Mouse (Mus musculus): Measurements from ENCODE around the gene Msl1.

DNA sequence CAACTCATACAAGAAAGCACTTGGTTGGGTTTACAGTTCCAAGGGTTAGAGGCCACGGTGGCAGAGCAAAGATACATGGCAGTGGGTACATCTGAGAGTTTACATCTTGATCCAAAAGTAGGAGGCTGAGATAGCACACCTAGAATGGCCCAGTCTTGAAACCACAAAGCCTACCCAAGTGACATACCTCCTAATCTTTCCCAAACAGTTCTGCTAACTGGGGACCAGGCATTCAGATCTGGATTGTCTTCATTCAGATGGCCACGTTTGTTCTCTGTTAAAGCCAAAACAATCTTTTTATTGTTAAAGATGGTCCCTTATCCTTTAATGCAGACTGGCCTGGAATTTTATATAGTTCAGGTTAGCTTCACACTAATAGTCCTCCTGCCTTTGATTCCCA lies 32.6 kb downstream of the Msl1 start:
- TF ChIP-seq CTCF (IDR thresholded peaks at IDR 0.05; ENCODE audit: control insufficient read depth, insufficient read depth, insufficient read length) (no peak), MYOD1 (IDR thresholded peaks at IDR 0.05; ENCODE audit: control insufficient read depth, insufficient read length, low read depth) (no peak), USF1 (IDR thresholded peaks at IDR 0.05; ENCODE audit: low read depth) (no peak), MAX (IDR thresholded peaks at IDR 0.05) (no peak), CEBPB (IDR thresholded peaks at IDR 0.05; ENCODE audit: low read depth) (no peak), FOSL1 (IDR thresholded peaks at IDR 0.05; ENCODE audit: insufficient read depth, low read length, poor library complexity, severe bottlenecking) (no peak)
